Mouse (Mus musculus) heart, embryonic 10.5 days (tissue): ENCODE results near the gene Yes1. TPM values are rescaled to one million over a fixed set of nuclear protein-coding genes. Genes with fewer than 3 reads are reported as not detected.

Source experiments
- polyA plus RNA-seq: library from polyadenylated mRNA; unstranded; fragments of >200 nt; fragmentation: Nextera tagmentation; extraction: Ambion mirVana; gene quantifications from 2 replicates; pipeline ENCODE4 v1.2.1, GENCODE M21; 2016

The Yes1 gene
- polyA plus RNA-seq, 1 experiment from 2014 or later = 27.8 TPM

Other genes starting within 250 kb of the Yes1 start
- gene Ppp1cb, start 152.3 kb upstream of the Yes1 start, polyA plus RNA-seq = 233 and 261 TPM in 2 replicates
- gene Pisd, start 174.5 kb downstream of the Yes1 start, polyA plus RNA-seq = 60.5 and 65.5 TPM in 2 replicates
- not detected in 2 replicates for gene Gm20671, start 215.9 kb downstream of the Yes1 start, polyA plus RNA-seq
- gene Prr14l, start 243.1 kb downstream of the Yes1 start, polyA plus RNA-seq = 14.0 and 17.5 TPM in 2 replicates